Mouse (Mus musculus) liver, adult 2 months (tissue): ENCODE measurements at regions not wholly inside any gene's neighbourhood (a gene's known extent, or its start where the extent isn't known, plus 50 kb on each side); places are given as distances from the start of the nearest gene placed in this dataset.

Experiments used
- DNase-seq: peaks from one replicate; pipeline ENCODE4 v3.0.0-alpha.2; 2011; ENCODE audit warnings: low read depth, low spot score; ENCODE audit errors: extremely low read depth
- H3K27ac ChIP-seq: fragments of 200-500 bp; replicated peaks from 2 replicates; pipeline ENCODE4 v1.5.1; 2012; ENCODE audit warnings: low read depth, mild to moderate bottlenecking, control low read depth, inconsistent platforms, low read length; ENCODE audit not compliant: insufficient read depth
- H3K27me3 ChIP-seq: fragments of 200-500 bp; 2 replicates; pipeline ENCODE4 v1.6.1; 2012; ENCODE audit warnings: mild to moderate bottlenecking, moderate library complexity, low read length, inconsistent platforms; ENCODE audit not compliant: control insufficient read depth, insufficient read depth
- H3K36me3 ChIP-seq: fragments of 200-500 bp; 2 replicates; pipeline ENCODE4 v1.6.1; 2012; ENCODE audit warnings: low read length, inconsistent platforms; ENCODE audit not compliant: control insufficient read depth, insufficient read depth
- H3K4me1 ChIP-seq: fragments of 200-500 bp; 2 replicates; pipeline ENCODE4 v1.6.1; 2011; ENCODE audit warnings: low read length; ENCODE audit not compliant: control insufficient read depth, insufficient read depth
- H3K4me3 ChIP-seq: fragments of 200-500 bp; 2 replicates; pipeline ENCODE4 v1.5.1; 2011; ENCODE audit warnings: low read depth, mild to moderate bottlenecking, control low read depth, low read length, moderate library complexity; ENCODE audit not compliant: insufficient read depth
- H3K79me2 ChIP-seq: fragments of 200-500 bp; 2 replicates; pipeline ENCODE4 v1.6.1; 2012; ENCODE audit warnings: inconsistent platforms, mild to moderate bottlenecking, low read length, moderate library complexity; ENCODE audit not compliant: control insufficient read depth, insufficient read depth
- H3K9ac ChIP-seq: fragments of 200-500 bp; 2 replicates; pipeline ENCODE4 v1.6.1; 2012; ENCODE audit warnings: low read depth, mild to moderate bottlenecking, control low read depth, inconsistent platforms, low read length
- CTCF ChIP-seq: fragments of 200-500 bp; IDR thresholded peaks from 2 replicates; pipeline ENCODE4 v1.5.1; 2011; ENCODE audit warnings: low read depth, low read length, control low read depth
- POLR2A ChIP-seq: fragments of 200-500 bp; IDR thresholded peaks from 2 replicates; pipeline ENCODE4 v1.6.1; 2011; ENCODE audit warnings: low read length, control low read depth; ENCODE audit not compliant: insufficient read depth; ENCODE audit errors: extremely low read depth
- WGBS: fragments of 180-500 bp; shearing (Covaris S2); methylation state at CpG from one replicate; pipeline ENCODE4 v1.1.7; 2018; 5-methylcytosine and 5-hydroxymethylcytosine counted together

- H3K36me3 ChIP-seq = no peaks in the 10 kb centered on the region
- no peak for DNase-seq
- WGBS = 81% methylated on average over 4 of the region's 4 CpGs
- no peaks in the 10 kb centered on the region for H3K4me1 ChIP-seq
- H3K9ac ChIP-seq = no peak overlapping the region
- H3K27ac ChIP-seq = no peak overlapping the region
- TF ChIP-seq POLR2A = no peak
- no peak for TF ChIP-seq CTCF
- H3K4me3 ChIP-seq = no peak overlapping the region
- no peaks in the 10 kb centered on the region for H3K27me3 ChIP-seq
- H3K79me2 ChIP-seq = no peaks in the 10 kb centered on the region
Measured at GRCm38 (mm10) chr2:101473116-101473485, 151.4 kb upstream of the Rag2 start.

- H3K27me3 ChIP-seq = no peaks in the 10 kb centered on the region
- no peak overlapping the region for H3K27ac ChIP-seq
- WGBS = 60% methylated on average over 2 of the region's 2 CpGs
- no peak for DNase-seq
- H3K79me2 ChIP-seq = no peaks in the 10 kb centered on the region
- H3K9ac ChIP-seq = no peak overlapping the region
- H3K4me3 ChIP-seq = no peak overlapping the region
- no peak for TF ChIP-seq CTCF
- H3K36me3 ChIP-seq = no peaks in the 10 kb centered on the region
- H3K4me1 ChIP-seq = no peaks in the 10 kb centered on the region
Measured at GRCm38 (mm10) chr2:101476862-101477261, 147.7 kb upstream of the Rag2 start.

GRCm38 (mm10) chr2:101490207-101490606, 134.3 kb upstream of the Rag2 start:
- H3K79me2 ChIP-seq = no peaks in the 10 kb centered on the region
- no peak for TF ChIP-seq CTCF
- no peak for TF ChIP-seq POLR2A
- no peaks in the 10 kb centered on the region for H3K36me3 ChIP-seq
- WGBS = 97% methylated on average over 2 of the region's 2 CpGs
- no peaks in the 10 kb centered on the region for H3K27me3 ChIP-seq
- no peak overlapping the region for H3K27ac ChIP-seq
- no peak overlapping the region for H3K9ac ChIP-seq
- H3K4me1 ChIP-seq = no peaks in the 10 kb centered on the region
- H3K4me3 ChIP-seq = no peak overlapping the region
- no peak for DNase-seq

- Histone ChIP-seq H3K27ac (no peak overlapping the region), H3K36me3 (no peaks in the 10 kb centered on the region), H3K27me3 (no peaks in the 10 kb centered on the region), H3K9ac (no peak overlapping the region), H3K79me2 (no peaks in the 10 kb centered on the region), H3K4me1 (no peaks in the 10 kb centered on the region), H3K4me3 (no peak overlapping the region)
- 83% methylated on average over 3 of the region's 3 CpGs for WGBS
- DNase-seq = no peak
- TF ChIP-seq POLR2A = no peak
- no peak for TF ChIP-seq CTCF
Measured at GRCm38 (mm10) chr2:101491762-101492161, 132.8 kb upstream of the Rag2 start.

- TF ChIP-seq POLR2A (no peak), CTCF (no peak)
- no peak for DNase-seq
- H3K36me3 ChIP-seq = no peaks in the 10 kb centered on the region
Measured at GRCm38 (mm10) chr2:101508116-101508515, 116.4 kb upstream of the Rag2 start.

More at GRCm38 (mm10) chr2:101508116-101508515, 116.4 kb upstream of the Rag2 start:
- H3K4me1 ChIP-seq = no peaks in the 10 kb centered on the region
- no peak overlapping the region for H3K27ac ChIP-seq
- H3K9ac ChIP-seq = no peak overlapping the region
- no peak overlapping the region for H3K4me3 ChIP-seq
- no peaks in the 10 kb centered on the region for H3K27me3 ChIP-seq
- H3K79me2 ChIP-seq = no peaks in the 10 kb centered on the region
